Mouse (Mus musculus) C2C12 (cell line): Measurements from ENCODE around the gene Drg1.

Source experiments
- CEBPB ChIP-seq: IDR thresholded peaks from one replicate; pipeline ENCODE4 v1.6.1; 2011; ENCODE audit warnings: low read depth, mild to moderate bottlenecking, control low read depth, moderate library complexity
- CTCF ChIP-seq: IDR thresholded peaks from one replicate; pipeline ENCODE4 v1.5.1; 2011; ENCODE audit not compliant: control insufficient read depth, insufficient read depth, insufficient read length
- FOSL1 ChIP-seq: IDR thresholded peaks from one replicate; pipeline ENCODE4 v1.8.0; 2011; ENCODE audit warnings: mild to moderate bottlenecking, low read length; ENCODE audit not compliant: poor library complexity, insufficient read depth, severe bottlenecking
- MAX ChIP-seq: IDR thresholded peaks from one replicate; pipeline ENCODE4 v1.6.1; 2011; ENCODE audit warnings: mild to moderate bottlenecking, control low read depth
- MYOG ChIP-seq: IDR thresholded peaks from one replicate; pipeline ENCODE4 v1.6.1; 2011; ENCODE audit not compliant: control insufficient read depth, insufficient read length; ENCODE audit errors: extremely low read depth
- USF1 ChIP-seq: IDR thresholded peaks from one replicate; pipeline ENCODE4 v1.6.1; 2011; ENCODE audit warnings: low read depth, mild to moderate bottlenecking, control low read depth, moderate library complexity

DNA sequence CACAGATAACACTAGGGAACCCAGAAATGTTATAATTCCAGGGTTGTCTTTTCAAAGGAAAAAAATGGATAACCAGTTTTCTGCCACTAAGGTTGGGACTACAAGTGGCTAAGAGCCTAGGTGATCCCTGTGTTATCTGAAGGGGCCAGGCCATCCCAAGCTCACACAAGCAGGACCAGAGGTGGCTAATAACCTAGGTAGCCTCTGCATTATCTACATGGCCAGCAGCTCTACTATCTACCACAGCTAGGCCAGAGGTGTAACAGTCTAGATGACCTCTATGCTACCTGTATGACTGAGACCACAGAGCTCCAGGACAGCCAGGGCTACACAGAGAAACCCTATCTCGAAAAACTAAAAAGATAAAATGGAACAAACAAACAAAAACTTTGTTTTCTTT is 6.7 kb downstream of the Drg1 start:
- TF ChIP-seq CTCF (no peak), MYOG (no peak), USF1 (no peak), MAX (no peak), CEBPB (no peak), FOSL1 (no peak)
